Mouse (Mus musculus): ENCODE measurements around the gene Treml2.

- TF ChIP-seq EP300 (optimal IDR thresholded peaks at IDR 0.05) = no peak
- no peak for TF ChIP-seq CTCF (IDR thresholded peaks at IDR 0.05; ENCODE audit: low read depth)
These were observed 31.7 kb upstream of the Treml2 start for GRCm38 (mm10) chr17:48267591-48267990.
